Mouse (Mus musculus): Measurements from ENCODE around the gene Olfr282. TPM values are rescaled to one million over a fixed set of nuclear protein-coding genes. Genes with fewer than 3 reads are reported as not detected.
"Not testable (repeated sequence)": the region's sequence is repeated elsewhere in the genome, so short reads cannot be mapped to it uniquely, and the experiment has no call there.

Gene Olfr282
- polyA plus RNA-seq, 1 experiment from 2014 or later, result not detected

- WGBS, result 38% methylated on average over 1 of the region's 3 CpGs
These were observed 13.7 kb upstream of the Olfr282 start for GRCm38 (mm10) chr15:98417285-98417684.

GRCm38 (mm10) chr15:98418096-98418495, 12.9 kb upstream of the Olfr282 start:
- H3K4me3 ChIP-seq (ENCODE audit: low read depth, low read length), result no peak overlapping the region
- no peaks in the 10 kb centered on the region for H3K36me3 ChIP-seq (ENCODE audit: control insufficient read depth, insufficient read depth, low read length)
- DNase-seq (ENCODE audit: low spot score) (no peak), ATAC-seq (ENCODE audit: low FRiP score, low TSS enrichment) (no peak)
- no peak overlapping the region for H3K4me2 ChIP-seq (replicated peaks; ENCODE audit: low read depth)
- H3K9me3 ChIP-seq (ENCODE audit: control insufficient read depth, low read length), result no peaks in the 10 kb centered on the region
- H3K4me1 ChIP-seq (replicated peaks; ENCODE audit: control insufficient read depth, insufficient read depth), result no peaks in the 10 kb centered on the region
- TF ChIP-seq CTCF (IDR thresholded peaks at IDR 0.05; ENCODE audit: low read depth) (no peak), EP300 (optimal IDR thresholded peaks at IDR 0.05) (no peak)
- no peak overlapping the region for H3K27ac ChIP-seq (replicated peaks)
- H3K27me3 ChIP-seq (ENCODE audit: control insufficient read depth, insufficient read depth, low read length), result no peaks in the 10 kb centered on the region
- no peak overlapping the region for H3K9ac ChIP-seq (ENCODE audit: low read length)
- 74% methylated on average over 7 of the region's 7 CpGs for WGBS

More at GRCm38 (mm10) chr15:98417285-98417684, 13.7 kb upstream of the Olfr282 start:
- not testable (repeated sequence) for H3K4me2 ChIP-seq (replicated peaks; ENCODE audit: low read depth); H3K9me3 ChIP-seq (ENCODE audit: control insufficient read depth, low read length); H3K27ac ChIP-seq (replicated peaks); H3K27me3 ChIP-seq (ENCODE audit: control insufficient read depth, insufficient read depth, low read length); H3K4me3 ChIP-seq (ENCODE audit: low read depth, low read length); H3K4me1 ChIP-seq (replicated peaks; ENCODE audit: control insufficient read depth, insufficient read depth); H3K9ac ChIP-seq (ENCODE audit: low read length); ATAC-seq (ENCODE audit: low FRiP score, low TSS enrichment); H3K36me3 ChIP-seq (ENCODE audit: control insufficient read depth, insufficient read depth, low read length)
- TF ChIP-seq CTCF (IDR thresholded peaks at IDR 0.05; ENCODE audit: low read depth), result peak; percentile 56
- DNase-seq (ENCODE audit: low spot score), result peak; percentile 20

- no peaks in the 10 kb centered on the region for H3K4me1 ChIP-seq (replicated peaks; ENCODE audit: control insufficient read depth, insufficient read depth)
- H3K9me3 ChIP-seq (ENCODE audit: control insufficient read depth, low read length), result no peaks in the 10 kb centered on the region
- ATAC-seq (ENCODE audit: low FRiP score, low TSS enrichment) (no peak), DNase-seq (ENCODE audit: low spot score) (no peak)
- no peaks in the 10 kb centered on the region for H3K27me3 ChIP-seq (ENCODE audit: control insufficient read depth, insufficient read depth, low read length)
- TF ChIP-seq EP300 (optimal IDR thresholded peaks at IDR 0.05) (no peak), CTCF (IDR thresholded peaks at IDR 0.05; ENCODE audit: low read depth) (no peak)
- no peak overlapping the region for H3K4me3 ChIP-seq (ENCODE audit: low read depth, low read length)
- no peaks in the 10 kb centered on the region for H3K36me3 ChIP-seq (ENCODE audit: control insufficient read depth, insufficient read depth, low read length)
- H3K4me2 ChIP-seq (replicated peaks; ENCODE audit: low read depth), result no peak overlapping the region
- 49% methylated on average over 4 of the region's 4 CpGs for WGBS
- H3K27ac ChIP-seq (replicated peaks), result no peak overlapping the region
- H3K9ac ChIP-seq (ENCODE audit: low read length), result no peak overlapping the region
These were observed 10.1 kb upstream of the Olfr282 start for GRCm38 (mm10) chr15:98420897-98421296.

- Histone ChIP-seq H3K4me1 (replicated peaks; ENCODE audit: control insufficient read depth, insufficient read depth) (no peaks in the 10 kb centered on the region), H3K36me3 (ENCODE audit: control insufficient read depth, insufficient read depth, low read length) (no peaks in the 10 kb centered on the region), H3K27ac (replicated peaks) (no peak overlapping the region), H3K27me3 (ENCODE audit: control insufficient read depth, insufficient read depth, low read length) (no peaks in the 10 kb centered on the region), H3K4me3 (ENCODE audit: low read depth, low read length) (no peak overlapping the region), H3K9me3 (ENCODE audit: control insufficient read depth, low read length) (no peaks in the 10 kb centered on the region), H3K4me2 (replicated peaks; ENCODE audit: low read depth) (no peak overlapping the region), H3K9ac (ENCODE audit: low read length) (no peak overlapping the region)
- DNase-seq (ENCODE audit: low spot score) (no peak), ATAC-seq (ENCODE audit: low FRiP score, low TSS enrichment) (no peak)
- WGBS, result 65% methylated on average over 14 of the region's 14 CpGs
- no peak for TF ChIP-seq CTCF (IDR thresholded peaks at IDR 0.05; ENCODE audit: low read depth)
- no peak for TF ChIP-seq EP300 (optimal IDR thresholded peaks at IDR 0.05)
These were observed 6.7 kb upstream of the Olfr282 start for GRCm38 (mm10) chr15:98424326-98424725.

GRCm38 (mm10) chr15:98424753-98425152, 6.3 kb upstream of the Olfr282 start:
- ATAC-seq (ENCODE audit: low FRiP score, low TSS enrichment), result no peak
- H3K27me3 ChIP-seq (ENCODE audit: control insufficient read depth, insufficient read depth, low read length), result no peaks in the 10 kb centered on the region
- no peaks in the 10 kb centered on the region for H3K9me3 ChIP-seq (ENCODE audit: control insufficient read depth, low read length)
- H3K36me3 ChIP-seq (ENCODE audit: control insufficient read depth, insufficient read depth, low read length), result no peaks in the 10 kb centered on the region
- TF ChIP-seq EP300 (optimal IDR thresholded peaks at IDR 0.05) (no peak), CTCF (IDR thresholded peaks at IDR 0.05; ENCODE audit: low read depth) (no peak)
- 59% methylated on average over 6 of the region's 6 CpGs for WGBS
- H3K4me1 ChIP-seq (replicated peaks; ENCODE audit: control insufficient read depth, insufficient read depth), result no peaks in the 10 kb centered on the region
- DNase-seq (ENCODE audit: low spot score), result no peak
- H3K4me2 ChIP-seq (replicated peaks; ENCODE audit: low read depth), result no peak overlapping the region
- no peak overlapping the region for H3K4me3 ChIP-seq (ENCODE audit: low read depth, low read length)
- no peak overlapping the region for H3K27ac ChIP-seq (replicated peaks)
- no peak overlapping the region for H3K9ac ChIP-seq (ENCODE audit: low read length)

- no peaks in the 10 kb centered on the region for H3K27me3 ChIP-seq (ENCODE audit: control insufficient read depth, insufficient read depth, low read length)
- 77% methylated on average over 7 of the region's 7 CpGs for WGBS
- no peak overlapping the region for H3K4me3 ChIP-seq (ENCODE audit: low read depth, low read length)
- no peak for TF ChIP-seq CTCF (IDR thresholded peaks at IDR 0.05; ENCODE audit: low read depth)
- no peak for TF ChIP-seq EP300 (optimal IDR thresholded peaks at IDR 0.05)
- no peak overlapping the region for H3K27ac ChIP-seq (replicated peaks)
- no peaks in the 10 kb centered on the region for H3K36me3 ChIP-seq (ENCODE audit: control insufficient read depth, insufficient read depth, low read length)
- no peak overlapping the region for H3K4me2 ChIP-seq (replicated peaks; ENCODE audit: low read depth)
- no peak overlapping the region for H3K9ac ChIP-seq (ENCODE audit: low read length)
- no peak for ATAC-seq (ENCODE audit: low FRiP score, low TSS enrichment)
- H3K4me1 ChIP-seq (replicated peaks; ENCODE audit: control insufficient read depth, insufficient read depth), result no peaks in the 10 kb centered on the region
- no peak for DNase-seq (ENCODE audit: low spot score)
- no peaks in the 10 kb centered on the region for H3K9me3 ChIP-seq (ENCODE audit: control insufficient read depth, low read length)
These were observed 5.8 kb upstream of the Olfr282 start for GRCm38 (mm10) chr15:98425188-98425587.

All from stomach, postnatal 0 days (tissue).